Mouse (Mus musculus) cerebellum, adult 18-20 months (tissue): ENCODE data around the gene Cenpm.

Experiments used
- DNase-seq, 2 experiments: peaks; one replicate each; pipeline ENCODE4 v3.0.0; 2021

Gene Cenpm

DNA sequence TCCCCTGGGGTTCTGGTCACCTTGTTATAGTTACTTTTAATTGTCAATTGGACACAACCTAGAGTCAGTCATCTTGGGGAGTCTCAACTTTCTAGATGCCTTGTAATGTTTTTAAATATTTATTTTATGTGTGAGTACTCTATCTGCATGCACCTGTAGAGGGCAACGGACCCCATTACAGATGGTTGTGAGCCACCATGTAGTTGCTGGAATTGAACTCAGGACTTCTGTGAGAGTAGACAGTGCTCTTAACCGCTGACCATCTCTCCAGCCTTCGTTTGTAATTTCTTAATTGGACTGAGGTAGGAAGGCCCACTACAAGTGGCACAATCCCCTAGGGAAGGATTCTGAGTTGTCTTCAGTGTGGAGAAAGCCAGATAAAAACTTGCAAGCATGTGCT, 1.2 kb downstream of the Cenpm start:
- DNase-seq = no peak

DNA sequence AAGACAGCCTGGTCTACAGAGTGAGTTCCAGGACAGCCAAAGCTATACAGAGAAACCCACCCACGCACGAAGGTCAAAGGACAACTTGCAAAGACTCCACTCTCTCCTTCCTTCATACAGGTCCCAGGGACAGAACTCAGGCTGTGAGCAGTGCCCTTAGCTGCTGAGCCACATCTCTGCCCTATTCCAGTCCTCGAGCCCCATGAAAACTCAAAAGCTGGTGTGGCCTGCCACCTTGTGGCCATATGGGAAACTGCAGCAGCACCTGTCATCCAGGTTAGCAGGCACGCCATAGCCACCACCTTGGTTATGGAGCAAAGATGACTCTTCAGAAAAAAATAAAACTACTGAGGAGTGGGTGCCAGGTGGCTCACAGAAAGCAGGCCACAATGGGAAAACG, 8.0 kb downstream of the Cenpm start:
- DNase-seq = peak; percentile 90 to 95

DNA sequence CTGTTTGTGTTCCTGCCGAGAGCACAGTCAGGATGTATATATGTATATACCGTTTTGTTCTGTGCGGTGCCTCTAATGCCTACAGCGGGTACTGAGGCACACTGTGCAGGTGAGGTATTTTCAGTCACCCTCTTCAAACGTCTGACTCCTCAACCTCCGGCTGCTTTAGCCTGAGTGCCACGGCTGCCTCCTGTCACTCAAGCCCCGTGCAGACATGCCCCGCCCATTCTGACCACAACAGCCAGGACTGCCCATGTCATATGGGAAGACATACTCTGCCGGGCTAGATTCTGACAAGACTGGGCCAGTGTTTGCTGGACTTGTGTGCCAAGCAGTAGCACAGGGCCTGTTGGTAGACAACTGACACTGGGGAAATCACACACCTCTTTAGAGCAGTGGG, 8.9 kb downstream of the Cenpm start:
- DNase-seq = no peak

DNA sequence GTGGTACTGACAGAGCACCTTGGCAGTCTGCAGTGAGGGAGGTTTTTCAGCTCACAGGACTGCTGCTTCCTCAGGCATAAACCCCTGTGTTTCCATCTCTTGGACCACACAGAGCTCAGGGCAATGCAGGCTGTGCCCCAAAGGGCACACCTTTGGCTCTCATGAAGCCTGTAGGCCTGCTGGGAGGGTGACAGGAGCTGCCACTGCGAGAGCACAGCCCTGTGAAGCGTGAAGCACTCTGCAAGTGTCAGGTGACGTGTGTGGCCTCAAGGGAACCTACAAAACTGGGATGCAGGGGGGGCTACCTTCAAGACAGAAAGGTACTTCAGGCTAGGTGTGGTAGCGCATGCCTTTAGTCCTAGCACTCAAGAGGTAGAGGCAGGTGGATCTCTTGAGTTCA, 11.9 kb downstream of the Cenpm start:
- DNase-seq = peak in 1 of 2 experiments; percentile 25

DNA sequence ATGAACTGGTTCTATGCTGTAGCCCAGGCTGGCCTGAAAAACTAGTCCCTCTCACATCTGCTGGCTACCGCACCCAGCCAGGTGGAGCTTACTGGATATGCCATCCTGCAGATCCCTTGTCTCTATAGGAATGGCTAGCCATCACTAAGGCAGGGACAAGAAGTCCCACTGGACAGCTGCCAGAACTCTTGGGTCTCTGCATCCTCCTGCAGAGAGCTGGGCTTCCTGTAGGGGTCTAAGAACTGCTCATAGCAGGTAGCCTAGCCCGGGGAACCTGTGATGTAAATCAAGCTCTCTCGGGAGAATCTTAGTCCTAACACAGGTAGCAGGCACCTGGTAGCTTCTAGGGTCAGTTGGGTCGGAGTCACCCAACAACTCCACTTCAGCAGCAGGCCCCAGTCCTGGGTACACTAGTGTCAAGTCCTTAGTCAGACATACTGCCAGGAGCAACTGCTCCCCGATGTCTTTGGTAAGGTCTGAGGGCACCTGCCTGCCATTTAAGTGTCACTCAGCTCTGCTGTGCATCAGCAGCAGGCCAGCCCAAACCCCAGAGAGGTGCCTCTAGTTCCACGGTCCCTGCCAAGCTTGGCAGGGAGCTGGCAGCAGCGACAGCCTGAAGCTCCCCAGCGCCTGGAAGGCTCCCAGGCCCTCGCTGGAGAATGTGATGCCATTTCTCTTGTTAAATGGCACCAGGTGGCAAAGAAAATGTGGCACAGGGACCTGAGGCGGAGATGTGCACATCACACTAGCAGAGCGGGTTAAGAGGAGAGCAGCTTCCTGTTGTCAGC, 12.8 kb downstream of the Cenpm start:
- peak; percentile 89 for DNase-seq

DNA sequence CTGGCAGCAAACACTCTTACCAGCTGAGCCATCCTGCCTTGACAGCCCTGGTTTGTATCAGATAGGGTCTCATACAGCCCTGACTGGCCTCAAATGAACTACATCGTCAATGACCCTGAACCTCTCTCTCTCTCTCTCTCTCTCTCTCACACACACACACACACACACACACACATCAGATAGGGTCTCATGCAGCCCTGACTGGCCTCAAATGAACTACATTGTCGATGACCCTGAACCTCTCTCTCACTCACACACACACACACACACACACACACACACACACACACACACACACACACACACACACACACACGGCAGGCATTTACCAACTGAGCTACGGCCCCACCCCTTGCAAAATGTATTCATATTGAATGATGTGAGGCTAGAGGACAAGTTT, 13.4 kb downstream of the Cenpm start:
- no peak for DNase-seq

DNA sequence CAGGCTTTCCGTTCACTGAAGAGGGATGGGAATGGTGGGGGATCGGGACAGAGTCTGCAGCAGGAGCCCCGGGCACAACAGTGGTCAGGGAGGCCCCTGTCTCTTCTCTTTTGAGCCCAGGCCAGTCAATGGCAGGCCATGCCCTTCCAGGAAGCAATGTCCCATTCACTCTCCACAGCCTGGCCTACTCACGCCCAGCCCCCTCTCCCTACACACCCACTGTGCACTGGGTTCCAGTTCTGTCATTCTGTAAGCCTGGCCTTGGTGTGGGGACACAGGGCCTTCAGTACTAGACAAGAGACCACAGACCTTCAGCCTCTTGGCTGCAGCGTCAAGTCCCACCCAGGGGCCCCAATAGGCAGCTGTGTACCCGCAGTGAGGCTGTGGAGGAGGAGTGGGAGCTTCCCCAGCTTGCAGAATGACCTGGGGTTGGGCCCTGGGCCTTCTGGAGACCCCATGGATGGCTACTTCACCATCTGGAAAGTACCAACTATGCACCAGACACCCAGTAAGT, 14.4 kb downstream of the Cenpm start:
- no peak for DNase-seq

DNA sequence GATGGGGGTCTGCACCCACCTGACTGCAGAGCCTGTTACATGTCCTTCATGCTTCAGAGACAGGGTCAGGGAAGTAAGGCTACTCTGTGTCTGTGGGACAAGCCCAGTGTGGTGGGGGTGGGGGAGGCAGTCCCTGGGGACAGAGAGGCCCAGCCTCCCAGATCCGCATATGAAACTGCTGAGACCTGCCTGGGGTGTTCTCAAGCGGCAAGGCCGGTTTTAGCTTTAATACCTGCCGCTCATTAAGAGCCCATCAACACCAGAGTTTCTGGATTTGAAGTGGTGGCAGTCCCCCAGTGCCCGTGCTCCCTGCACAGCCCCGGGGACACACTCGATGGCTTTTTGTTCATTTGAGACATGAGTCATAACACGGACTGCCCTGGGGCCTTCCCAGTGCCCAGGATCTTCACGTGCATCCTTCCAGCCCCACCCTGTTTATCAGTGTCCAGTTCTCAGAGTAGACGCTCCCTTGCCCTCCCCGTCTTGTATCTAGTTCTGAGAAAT, 15.0 kb downstream of the Cenpm start:
- no peak for DNase-seq

DNA sequence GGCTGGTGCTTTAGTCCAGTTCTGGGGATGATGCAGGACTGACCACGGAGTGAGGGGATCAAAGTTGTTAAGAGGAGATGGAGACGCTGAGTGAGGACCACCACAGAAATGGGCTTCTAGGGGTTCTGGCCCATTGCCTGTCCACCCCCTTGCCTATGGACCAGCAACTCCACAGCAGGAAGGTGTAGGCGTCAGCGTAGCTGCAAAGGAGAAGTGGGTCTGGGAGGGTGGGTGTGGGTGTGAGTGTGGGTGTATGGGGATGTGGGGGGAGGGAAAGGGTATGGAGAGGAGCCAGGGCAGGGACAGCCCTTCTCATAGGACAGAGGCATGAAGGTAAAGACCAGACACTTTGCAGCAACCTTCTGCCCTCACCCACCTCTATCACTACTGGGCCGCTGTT, 18.8 kb downstream of the Cenpm start:
- DNase-seq = no peak

DNA sequence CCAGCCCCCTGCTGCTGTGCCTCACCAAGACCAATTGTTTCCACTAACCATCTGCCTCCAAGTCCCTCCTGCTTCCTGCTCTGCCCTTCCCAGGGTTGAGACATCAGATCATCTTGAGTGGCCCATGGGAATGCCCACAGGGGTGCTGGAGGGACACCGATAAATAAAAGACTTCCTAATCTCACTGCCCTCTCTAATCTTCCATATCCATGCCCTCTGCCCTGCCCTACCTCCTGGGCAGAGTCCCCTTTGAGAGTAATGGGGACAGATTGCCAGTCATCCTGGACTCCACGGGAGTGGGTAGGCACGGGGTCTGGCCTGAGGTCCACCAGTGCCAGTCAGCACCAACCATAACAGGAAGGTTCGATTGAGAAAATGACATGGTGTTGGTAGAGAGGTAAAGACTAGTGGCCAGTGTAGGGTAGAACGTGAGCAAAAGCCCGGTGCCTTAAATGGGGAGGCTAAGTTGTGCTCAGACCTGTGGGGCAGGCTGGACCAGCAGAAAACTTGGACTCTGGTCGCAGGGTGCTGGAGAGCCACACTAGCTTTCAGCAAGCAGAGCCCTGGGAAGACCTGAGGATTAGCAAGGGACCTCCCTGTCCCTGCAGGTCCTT, 19.8 kb downstream of the Cenpm start:
- no peak for DNase-seq

DNA sequence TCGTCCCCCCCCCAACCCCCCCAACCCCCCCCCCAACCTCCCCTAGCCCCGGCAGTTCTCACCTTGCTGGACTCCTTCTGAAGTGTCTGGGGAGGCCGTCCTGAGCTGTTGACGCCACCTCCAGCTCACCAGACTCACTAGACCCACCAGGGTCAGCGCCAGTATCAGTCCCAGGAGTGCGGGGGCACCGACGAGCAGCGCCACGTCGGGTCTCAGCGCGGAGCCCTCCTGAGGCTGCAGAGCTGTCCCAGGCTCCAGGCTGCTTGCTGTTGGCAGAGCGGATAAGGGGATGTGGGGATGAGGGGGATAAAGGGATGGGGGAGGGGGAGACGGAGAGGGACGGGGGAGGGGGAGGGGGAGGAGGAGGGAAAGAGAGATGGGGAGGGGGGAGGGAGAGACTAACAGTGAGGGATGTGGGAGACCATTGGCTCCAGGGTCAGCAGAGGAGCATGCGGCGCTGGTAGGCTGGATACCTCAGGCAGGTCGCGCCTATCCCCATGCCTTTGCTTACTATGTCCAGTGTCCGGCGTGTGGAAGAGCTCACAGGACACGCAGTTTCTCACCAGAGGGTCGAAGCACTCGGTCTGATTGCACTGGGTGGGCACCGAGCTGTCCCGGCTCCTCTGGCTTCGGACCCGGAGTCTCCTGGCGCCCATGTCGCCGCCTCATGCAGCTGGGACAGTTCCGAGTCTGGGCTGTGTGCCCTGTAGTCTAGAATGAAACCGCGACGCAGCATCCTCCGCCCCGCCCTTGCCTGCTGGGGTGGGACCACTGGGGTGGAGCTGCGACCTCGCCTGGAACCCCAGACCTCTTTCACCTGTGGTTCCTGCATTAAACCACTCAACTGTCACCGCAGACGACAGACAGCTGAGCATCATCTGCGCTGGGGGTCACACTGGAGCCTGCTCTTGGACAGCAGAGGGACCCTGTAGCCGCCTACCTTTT, 20.6 kb downstream of the Cenpm start, which contains the start of gene Tnfrsf13c:
Gene Tnfrsf13c (minus strand): TSS at position 713 of the 945 bp plus-strand sequence.
- DNase-seq = peak; percentile 29 to 49

DNA sequence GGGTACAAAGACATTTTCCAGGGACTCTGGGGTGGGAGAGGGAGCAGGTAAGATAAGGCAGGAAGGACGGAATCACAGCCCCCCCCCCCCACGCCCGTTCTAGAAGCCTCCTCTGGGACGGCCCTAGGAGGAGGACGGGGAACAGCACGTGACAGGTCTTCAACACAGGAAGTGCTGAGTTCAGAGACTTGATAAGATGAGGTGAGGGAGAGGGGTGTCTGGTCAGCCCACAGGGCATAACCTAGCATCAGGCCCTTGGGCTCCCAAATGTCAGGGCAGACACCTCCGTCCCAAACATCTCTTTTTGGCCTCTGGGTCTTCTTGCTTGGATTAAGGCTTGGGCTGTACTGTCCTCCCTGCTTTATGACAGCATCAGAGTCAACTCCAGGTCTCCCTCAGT, 21.3 kb downstream of the Cenpm start:
- DNase-seq = no peak

DNA sequence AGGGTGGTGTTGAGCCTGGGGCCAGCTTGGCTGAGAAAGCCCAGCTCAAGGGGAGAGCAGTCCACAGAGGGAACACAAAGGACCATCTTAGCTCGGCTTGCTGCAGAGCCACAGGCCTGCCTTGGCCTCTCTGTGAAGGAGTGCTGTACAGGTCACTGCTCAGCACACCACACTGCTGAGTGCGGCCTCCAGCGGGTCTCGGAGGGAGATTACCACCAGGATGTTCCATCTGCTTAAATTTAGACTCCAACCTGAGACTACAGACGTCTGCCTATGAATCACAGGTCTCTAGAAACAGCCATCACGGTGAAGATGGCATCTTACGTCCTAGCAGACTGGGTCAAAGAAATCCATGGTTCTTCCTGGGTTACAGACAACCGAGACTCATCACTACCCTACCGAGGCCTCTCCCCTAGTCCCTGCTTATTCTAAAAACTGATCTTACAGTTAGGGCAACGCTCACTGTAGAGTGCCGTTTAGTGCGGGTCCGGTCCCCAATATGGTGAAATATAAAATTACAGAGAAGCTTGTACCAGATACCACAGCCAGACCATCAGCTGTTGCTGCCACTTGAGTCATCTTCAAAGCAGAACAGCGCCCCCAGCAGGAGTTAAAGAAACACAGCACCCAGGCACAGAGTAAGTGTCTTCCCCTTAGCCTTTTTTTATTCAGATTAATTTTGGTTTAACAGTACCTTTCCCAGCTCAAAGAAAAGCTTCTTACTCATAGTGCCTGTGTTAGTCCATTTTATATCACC, 23.3 kb downstream of the Cenpm start:
- DNase-seq = no peak

DNA sequence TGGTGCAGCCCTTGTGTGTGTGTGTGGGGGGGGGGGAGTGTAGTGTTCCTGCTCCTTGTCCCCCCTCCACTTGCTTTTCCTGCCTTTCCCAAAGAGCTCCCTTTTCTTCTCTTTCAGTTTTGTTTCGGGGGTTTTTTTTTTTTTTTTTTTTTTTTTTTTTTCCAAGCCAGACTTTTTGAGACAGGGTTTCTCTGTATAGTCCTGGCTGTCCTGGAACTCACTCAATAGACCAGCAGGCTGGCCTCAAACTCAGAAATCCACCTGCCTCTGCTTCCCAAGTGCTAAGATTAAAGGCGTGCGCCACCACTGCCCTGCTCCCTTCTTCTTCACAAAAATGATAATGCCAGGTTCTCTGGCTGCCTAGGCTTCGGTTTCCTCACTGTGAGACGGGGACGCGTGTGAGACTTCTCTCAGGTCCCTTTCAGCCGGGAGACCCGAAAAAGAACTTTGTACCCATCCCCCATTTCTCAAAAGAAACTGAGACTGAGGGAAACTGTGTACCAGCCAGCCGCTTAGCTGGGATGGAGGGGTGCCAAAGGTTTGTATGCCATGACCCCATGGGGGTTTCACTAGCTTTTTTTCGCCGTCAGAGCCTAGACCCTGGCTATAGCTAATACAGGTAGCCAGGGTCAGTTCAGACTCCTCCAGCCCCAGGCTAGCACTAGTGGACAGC, 24.4 kb downstream of the Cenpm start:
- no peak for DNase-seq

DNA sequence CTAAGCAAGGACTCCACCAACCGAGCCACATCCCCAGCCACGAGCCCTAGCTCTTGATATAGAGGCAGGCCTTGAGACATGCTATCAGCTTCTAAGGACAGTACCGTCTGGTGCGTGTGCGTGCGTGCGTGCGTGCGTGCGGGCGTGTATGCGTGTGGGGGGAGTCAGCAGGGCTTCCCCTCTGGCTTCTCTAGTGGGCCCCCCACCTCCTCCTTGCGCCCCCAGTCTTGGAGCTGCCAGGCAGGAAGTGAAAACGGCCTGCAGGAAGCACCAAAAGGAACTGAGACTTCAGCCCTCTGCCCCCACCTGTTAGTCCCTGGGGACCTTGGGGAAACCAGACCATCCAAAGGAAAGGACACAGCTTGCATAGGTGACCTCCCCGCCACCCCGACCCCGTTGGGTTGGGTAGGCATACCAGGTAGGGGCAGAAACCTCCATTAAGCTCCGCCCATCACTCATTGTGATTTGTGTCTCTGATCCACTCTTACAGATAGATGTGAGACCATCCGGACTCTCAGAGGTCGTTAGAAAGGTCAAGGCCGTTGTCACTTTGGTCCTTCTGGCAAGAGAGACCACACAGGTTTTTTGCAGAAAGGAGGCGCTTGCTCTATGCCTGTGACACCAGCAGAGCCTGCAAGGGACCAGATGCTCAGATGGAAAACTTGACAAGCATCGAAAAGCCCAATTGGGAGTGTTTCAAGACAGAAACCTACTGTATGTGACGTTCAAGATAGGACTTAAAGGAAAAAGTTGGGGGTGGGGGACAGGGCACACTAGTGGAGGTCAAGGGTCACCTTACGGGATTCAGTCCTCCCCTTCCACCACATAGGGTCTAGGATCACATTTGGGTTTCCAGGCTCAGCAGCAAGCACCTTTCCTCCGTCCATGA, 25.5 kb downstream of the Cenpm start:
- no peak for DNase-seq

DNA sequence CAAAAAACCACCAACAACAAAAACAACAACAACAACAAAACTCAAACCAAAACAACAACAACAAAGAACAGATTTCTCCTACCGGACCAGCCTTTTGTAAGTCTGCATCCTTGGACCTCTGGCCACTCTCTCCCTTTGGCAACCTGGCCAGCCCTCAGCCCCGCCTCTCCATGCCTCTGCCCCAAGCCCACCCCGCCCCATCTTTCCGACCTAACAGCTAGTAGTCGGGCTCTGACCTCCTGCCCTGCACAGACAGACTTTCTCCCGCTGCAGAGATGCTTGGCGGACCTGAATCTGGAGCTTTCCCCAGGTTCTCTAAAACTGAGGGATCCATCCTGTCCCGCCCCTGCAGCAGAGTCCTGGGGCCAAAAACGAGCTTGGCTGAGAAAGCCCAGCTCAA, 26.6 kb downstream of the Cenpm start:
- DNase-seq = no peak

DNA sequence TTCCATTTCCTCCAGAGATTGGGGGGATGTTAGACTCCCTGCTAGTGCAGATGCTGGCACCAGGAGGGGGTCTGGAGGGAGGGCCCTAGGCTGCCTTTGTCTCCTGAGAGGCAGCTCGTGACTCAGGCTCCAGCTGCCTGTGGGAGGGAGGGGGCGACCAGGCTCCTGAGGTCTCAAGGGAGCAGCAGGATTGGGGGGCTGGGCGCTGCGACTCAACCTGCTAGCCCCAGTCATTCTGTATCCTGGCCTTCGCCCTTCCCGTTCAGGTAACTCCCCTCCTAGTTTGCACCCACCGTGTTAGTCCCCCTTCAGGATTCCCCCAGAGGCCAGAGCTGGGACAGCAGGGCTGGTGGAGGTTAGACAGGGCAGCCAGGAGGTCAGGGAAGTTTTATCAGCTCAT, 27.5 kb downstream of the Cenpm start:
- DNase-seq = no peak

DNA sequence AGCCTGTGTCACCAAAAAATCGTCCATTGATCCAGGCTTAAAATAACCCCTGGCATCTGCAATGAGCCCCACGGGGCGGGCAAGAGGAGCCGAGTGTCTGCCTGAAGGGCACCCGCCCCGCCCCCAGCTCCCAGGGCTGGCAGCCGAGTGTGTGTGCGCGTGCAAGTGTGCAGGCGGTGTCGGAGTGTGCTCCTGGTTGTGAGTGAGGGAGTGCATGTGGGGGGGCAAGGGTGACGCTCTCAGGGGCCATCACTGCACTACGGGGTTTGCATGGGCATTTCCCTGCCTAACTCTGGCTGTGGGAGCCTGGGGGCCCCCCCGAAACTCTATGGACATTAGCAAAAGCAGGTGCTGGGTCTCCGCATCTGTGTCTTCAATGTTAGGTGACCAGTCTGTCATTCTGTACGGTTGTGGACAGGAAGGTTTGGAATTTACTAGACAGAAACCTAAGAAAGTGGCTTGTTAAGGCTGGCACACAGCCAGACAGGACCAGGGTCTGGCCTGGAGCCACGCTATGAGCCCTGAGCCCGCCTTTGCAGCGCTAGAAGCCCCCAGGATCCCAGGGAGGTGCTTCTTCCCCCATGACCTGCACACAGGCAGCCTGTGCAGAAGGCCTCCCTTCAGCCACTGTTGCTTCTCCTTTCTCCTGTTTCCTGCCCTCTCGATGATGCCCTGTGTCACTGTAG, 28.3 kb downstream of the Cenpm start:
- DNase-seq = peak; percentile 33 to 54

DNA sequence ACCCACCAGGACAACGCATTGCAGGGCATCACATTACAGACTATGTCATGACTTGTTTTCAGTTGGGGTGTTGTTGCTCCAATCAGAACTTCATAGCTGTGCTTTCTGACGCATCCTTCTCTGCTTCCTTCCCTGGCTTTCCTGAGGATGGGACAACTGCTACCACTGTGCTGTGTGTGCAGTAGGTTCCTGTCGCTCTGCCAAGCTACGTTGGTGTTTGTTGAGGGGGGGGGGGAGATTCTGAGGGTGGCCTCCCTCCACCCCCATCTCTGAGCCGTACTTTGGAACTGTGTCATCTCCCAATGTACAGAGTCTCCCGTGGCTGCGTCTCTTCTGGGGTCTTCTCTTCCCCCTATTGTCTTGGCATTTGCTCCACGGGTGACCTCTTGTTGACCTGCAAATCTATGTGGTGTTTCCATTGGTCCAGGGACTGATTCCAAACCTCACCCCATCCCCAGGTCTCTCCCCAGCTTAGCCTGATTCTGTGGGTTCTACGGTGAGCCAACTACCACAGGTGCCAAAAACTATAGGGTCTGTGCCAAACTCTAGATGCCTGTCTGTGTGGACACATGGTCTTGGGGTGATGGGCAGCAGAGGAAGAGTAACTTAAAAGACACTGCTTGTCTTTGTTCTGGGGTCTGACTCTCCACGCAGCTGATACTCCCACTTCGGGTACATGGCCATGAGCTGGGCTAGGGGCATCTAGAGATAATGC, 29.1 kb downstream of the Cenpm start:
- DNase-seq = peak; percentile 68 to 76
